Mouse (Mus musculus): ENCODE measurements at regions not wholly inside any gene's neighbourhood (a gene's known extent, or its start where the extent isn't known, plus 50 kb on each side); places are given as distances from the start of the nearest gene placed in this dataset.

GRCm38 (mm10) chr11:84641601-84642000 is 116.3 kb upstream of the Lhx1 start:
- H3K27me3 ChIP-seq (ENCODE audit: insufficient read depth, low read length): peaks cover 45% of the 10 kb centered on the region
- WGBS: 21% methylated on average over 5 of the region's 5 CpGs
- no peak overlapping the region for H3K9ac ChIP-seq
- ATAC-seq (ENCODE audit: insufficient read depth) (no peak), DNase-seq (no peak)
- no peak for TF ChIP-seq CTCF (IDR thresholded peaks at IDR 0.05; ENCODE audit: low read depth)
- no peaks in the 10 kb centered on the region for H3K9me3 ChIP-seq (ENCODE audit: low read depth, low read length)
- H3K4me1 ChIP-seq (ENCODE audit: insufficient read depth): no peaks in the 10 kb centered on the region
- H3K4me2 ChIP-seq: no peak overlapping the region
- H3K27ac ChIP-seq (ENCODE audit: low read depth): no peak overlapping the region
- no peak overlapping the region for H3K4me3 ChIP-seq (ENCODE audit: low read depth, low read length)
- no peaks in the 10 kb centered on the region for H3K36me3 ChIP-seq (ENCODE audit: insufficient read depth)

GRCm38 (mm10) chr11:84638353-84638752 is 113.0 kb upstream of the Lhx1 start:
- Histone ChIP-seq H3K9me3 (ENCODE audit: low read depth, low read length) (no peaks in the 10 kb centered on the region), H3K4me3 (ENCODE audit: low read depth, low read length) (no peak overlapping the region), H3K4me2 (no peak overlapping the region), H3K36me3 (ENCODE audit: insufficient read depth) (no peaks in the 10 kb centered on the region), H3K9ac (no peak overlapping the region), H3K27me3 (ENCODE audit: insufficient read depth, low read length) (peaks cover 32% of the 10 kb centered on the region), H3K27ac (ENCODE audit: low read depth) (no peak overlapping the region), H3K4me1 (ENCODE audit: insufficient read depth) (no peaks in the 10 kb centered on the region)
- TF ChIP-seq CTCF (IDR thresholded peaks at IDR 0.05; ENCODE audit: low read depth): no peak
- no peak for DNase-seq
- WGBS: 31% methylated on average over 9 of the region's 9 CpGs
- no peak for ATAC-seq (ENCODE audit: insufficient read depth)

GRCm38 (mm10) chr11:84637268-84637667 is 111.9 kb upstream of the Lhx1 start:
- 50% methylated on average over 8 of the region's 8 CpGs for WGBS
- DNase-seq (no peak), ATAC-seq (ENCODE audit: insufficient read depth) (no peak)
- Histone ChIP-seq H3K4me1 (ENCODE audit: insufficient read depth) (no peaks in the 10 kb centered on the region), H3K4me3 (ENCODE audit: low read depth, low read length) (no peak overlapping the region), H3K9ac (no peak overlapping the region), H3K27ac (ENCODE audit: low read depth) (no peak overlapping the region), H3K36me3 (ENCODE audit: insufficient read depth) (no peaks in the 10 kb centered on the region), H3K27me3 (ENCODE audit: insufficient read depth, low read length) (peaks cover 21% of the 10 kb centered on the region), H3K4me2 (no peak overlapping the region), H3K9me3 (ENCODE audit: low read depth, low read length) (no peaks in the 10 kb centered on the region)
- TF ChIP-seq CTCF (IDR thresholded peaks at IDR 0.05; ENCODE audit: low read depth): no peak

GRCm38 (mm10) chr11:84634990-84635389 is 109.7 kb upstream of the Lhx1 start:
- ATAC-seq (ENCODE audit: insufficient read depth): no peak
- no peak for DNase-seq
- H3K9me3 ChIP-seq (ENCODE audit: low read depth, low read length): no peaks in the 10 kb centered on the region
- H3K4me2 ChIP-seq: no peak overlapping the region
- no peaks in the 10 kb centered on the region for H3K4me1 ChIP-seq (ENCODE audit: insufficient read depth)
- H3K27ac ChIP-seq (ENCODE audit: low read depth): no peak overlapping the region
- no peaks in the 10 kb centered on the region for H3K36me3 ChIP-seq (ENCODE audit: insufficient read depth)
- 10% methylated on average over 3 of the region's 4 CpGs for WGBS
- H3K4me3 ChIP-seq (ENCODE audit: low read depth, low read length): no peak overlapping the region
- TF ChIP-seq CTCF (IDR thresholded peaks at IDR 0.05; ENCODE audit: low read depth): no peak
- H3K9ac ChIP-seq: no peak overlapping the region
- H3K27me3 ChIP-seq (ENCODE audit: insufficient read depth, low read length): 0 out of 2 replicates have a peak, but pooled peaks cover 5% of the 10 kb centered on the region

GRCm38 (mm10) chr11:84633300-84633699 is 108.0 kb upstream of the Lhx1 start:
- Histone ChIP-seq H3K9ac (no peak overlapping the region), H3K4me1 (ENCODE audit: insufficient read depth) (no peaks in the 10 kb centered on the region), H3K27me3 (ENCODE audit: insufficient read depth, low read length) (0 out of 2 replicates have a peak, but pooled peaks cover 3% of the 10 kb centered on the region), H3K9me3 (ENCODE audit: low read depth, low read length) (no peaks in the 10 kb centered on the region), H3K27ac (ENCODE audit: low read depth) (no peak overlapping the region), H3K4me2 (no peak overlapping the region), H3K36me3 (ENCODE audit: insufficient read depth) (no peaks in the 10 kb centered on the region), H3K4me3 (ENCODE audit: low read depth, low read length) (no peak overlapping the region)
- 45% methylated on average over 8 of the region's 8 CpGs for WGBS
- DNase-seq (no peak), ATAC-seq (ENCODE audit: insufficient read depth) (no peak)
- no peak for TF ChIP-seq CTCF (IDR thresholded peaks at IDR 0.05; ENCODE audit: low read depth)

DNA sequence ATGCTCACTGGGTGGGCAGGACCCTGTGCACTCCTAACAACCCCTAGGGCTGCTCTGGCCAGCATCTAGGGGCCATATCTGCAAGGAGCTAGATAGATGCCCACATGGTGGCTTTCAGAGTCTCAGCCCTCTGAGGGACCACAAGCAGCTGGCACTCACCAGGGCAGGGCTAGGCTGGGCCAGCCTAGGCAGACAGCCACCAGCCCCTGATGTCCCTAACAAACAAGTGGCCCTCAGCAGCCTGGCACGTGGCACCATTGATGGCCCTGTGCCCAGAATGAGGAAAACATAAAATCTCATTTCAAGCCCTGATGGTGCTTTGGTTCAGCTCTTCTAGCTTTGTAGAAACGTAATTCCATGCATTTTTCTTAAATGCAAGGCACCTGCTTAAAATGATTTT is 102.8 kb upstream of the Lhx1 start:
- Histone ChIP-seq H3K27ac (ENCODE audit: low read depth) (no peak overlapping the region), H3K4me3 (ENCODE audit: low read depth, low read length) (no peak overlapping the region), H3K4me1 (ENCODE audit: insufficient read depth) (no peaks in the 10 kb centered on the region), H3K36me3 (ENCODE audit: insufficient read depth) (no peaks in the 10 kb centered on the region), H3K9me3 (ENCODE audit: low read depth, low read length) (no peaks in the 10 kb centered on the region), H3K27me3 (ENCODE audit: insufficient read depth, low read length) (no peaks in the 10 kb centered on the region), H3K4me2 (no peak overlapping the region), H3K9ac (no peak overlapping the region)
- 62% methylated on average over 2 of the region's 2 CpGs for WGBS
- DNase-seq (no peak), ATAC-seq (ENCODE audit: insufficient read depth) (no peak)
- no peak for TF ChIP-seq CTCF (IDR thresholded peaks at IDR 0.05; ENCODE audit: low read depth)

DNA sequence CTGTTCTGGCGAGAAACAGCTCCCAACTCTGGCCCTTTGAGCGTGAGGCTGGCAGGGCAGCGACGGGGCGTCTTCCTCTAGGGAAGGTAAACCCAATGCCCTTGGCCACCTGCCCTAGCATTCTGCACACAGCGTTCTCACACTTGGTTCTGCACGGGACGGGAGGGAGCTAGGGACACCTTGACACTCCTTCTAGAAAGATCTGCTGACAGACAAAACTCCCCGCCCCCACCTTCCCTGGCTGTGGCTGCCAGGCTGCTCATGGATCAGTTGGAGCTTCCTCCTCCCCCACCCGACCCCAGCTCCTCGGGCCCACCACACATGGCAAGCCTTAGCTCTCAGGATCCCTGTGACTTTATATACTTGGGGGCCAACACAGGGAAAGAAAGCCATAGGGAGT is 102.3 kb upstream of the Lhx1 start:
- TF ChIP-seq CTCF (IDR thresholded peaks at IDR 0.05; ENCODE audit: low read depth): no peak
- Histone ChIP-seq H3K27me3 (ENCODE audit: insufficient read depth, low read length) (no peaks in the 10 kb centered on the region), H3K27ac (ENCODE audit: low read depth) (no peak overlapping the region), H3K9ac (no peak overlapping the region), H3K4me3 (ENCODE audit: low read depth, low read length) (no peak overlapping the region), H3K9me3 (ENCODE audit: low read depth, low read length) (no peaks in the 10 kb centered on the region), H3K36me3 (ENCODE audit: insufficient read depth) (no peaks in the 10 kb centered on the region), H3K4me2 (no peak overlapping the region), H3K4me1 (ENCODE audit: insufficient read depth) (no peaks in the 10 kb centered on the region)
- no peak for DNase-seq
- no peak for ATAC-seq (ENCODE audit: insufficient read depth)
- WGBS: 65% methylated on average over 11 of the region's 11 CpGs

DNA sequence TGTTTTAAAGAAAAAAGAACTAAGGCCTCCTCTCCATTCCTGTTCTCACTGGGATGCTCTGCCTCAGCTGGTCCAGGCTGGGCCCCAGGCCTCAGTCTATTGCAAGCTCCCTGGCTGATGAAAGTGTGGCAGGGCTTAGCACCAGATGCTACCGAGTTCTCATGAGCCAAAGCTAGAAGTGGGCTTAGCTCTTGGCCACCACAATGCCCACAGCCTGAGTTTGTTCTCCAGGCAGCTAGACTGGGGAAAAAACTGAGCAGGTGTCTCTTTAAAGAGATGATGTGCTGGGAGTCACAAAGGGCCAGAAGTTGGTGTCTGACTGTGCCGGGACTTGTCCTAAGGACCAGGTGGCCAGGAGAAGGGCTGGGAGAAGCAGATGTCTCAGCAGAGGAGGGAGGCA is 101.9 kb upstream of the Lhx1 start:
- TF ChIP-seq CTCF (IDR thresholded peaks at IDR 0.05; ENCODE audit: low read depth): no peak
- no peak overlapping the region for H3K9ac ChIP-seq
- no peaks in the 10 kb centered on the region for H3K36me3 ChIP-seq (ENCODE audit: insufficient read depth)
- no peaks in the 10 kb centered on the region for H3K4me1 ChIP-seq (ENCODE audit: insufficient read depth)
- no peak overlapping the region for H3K4me3 ChIP-seq (ENCODE audit: low read depth, low read length)
- no peak for DNase-seq
- ATAC-seq (ENCODE audit: insufficient read depth): no peak
- 68% methylated on average over 2 of the region's 2 CpGs for WGBS
- H3K27me3 ChIP-seq (ENCODE audit: insufficient read depth, low read length): no peaks in the 10 kb centered on the region
- H3K4me2 ChIP-seq: no peak overlapping the region
- no peaks in the 10 kb centered on the region for H3K9me3 ChIP-seq (ENCODE audit: low read depth, low read length)
- H3K27ac ChIP-seq (ENCODE audit: low read depth): no peak overlapping the region

Measured in lung, embryonic 14.5 days (tissue).